Mouse (Mus musculus): ENCODE data around the gene Olfr1416.

Olfr1416 gene

DNA sequence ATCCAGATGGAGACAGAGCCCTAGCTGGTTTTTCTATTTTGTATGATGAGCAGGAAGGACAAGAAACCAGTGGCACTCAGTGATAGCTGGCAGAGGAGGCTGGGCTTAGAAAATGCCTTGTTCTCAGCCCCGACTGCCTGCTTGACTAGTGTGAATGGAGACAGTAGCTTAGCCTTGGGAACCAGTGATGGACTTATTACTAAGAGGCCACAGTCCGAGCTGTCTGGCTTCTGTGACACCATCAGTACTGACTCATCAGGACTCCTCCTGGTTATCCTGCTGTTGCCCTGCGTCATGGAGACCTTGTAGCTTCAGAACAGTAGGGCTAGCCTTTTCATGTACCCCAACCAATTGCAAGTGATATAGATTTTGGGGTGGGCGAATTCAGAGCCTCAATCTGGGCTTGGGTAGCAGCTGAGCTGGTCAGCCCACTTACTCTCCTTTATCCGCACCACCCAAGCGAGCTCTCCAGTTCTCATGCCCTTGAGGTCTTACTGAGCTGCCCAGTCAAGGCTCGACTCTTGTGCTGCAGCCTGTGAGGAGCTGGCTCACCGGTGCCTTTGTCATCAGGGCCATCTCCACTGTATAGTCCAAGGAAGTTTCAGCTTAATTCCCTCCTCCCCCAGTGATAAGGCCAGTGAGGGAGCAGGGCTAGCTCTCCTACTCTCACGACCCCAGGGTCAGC is 44.7 kb downstream of the Olfr1416 start:
- no peak for TF ChIP-seq GATA4 (IDR thresholded peaks at IDR 0.05; ENCODE audit: insufficient replicate concordance, low read length)

DNA sequence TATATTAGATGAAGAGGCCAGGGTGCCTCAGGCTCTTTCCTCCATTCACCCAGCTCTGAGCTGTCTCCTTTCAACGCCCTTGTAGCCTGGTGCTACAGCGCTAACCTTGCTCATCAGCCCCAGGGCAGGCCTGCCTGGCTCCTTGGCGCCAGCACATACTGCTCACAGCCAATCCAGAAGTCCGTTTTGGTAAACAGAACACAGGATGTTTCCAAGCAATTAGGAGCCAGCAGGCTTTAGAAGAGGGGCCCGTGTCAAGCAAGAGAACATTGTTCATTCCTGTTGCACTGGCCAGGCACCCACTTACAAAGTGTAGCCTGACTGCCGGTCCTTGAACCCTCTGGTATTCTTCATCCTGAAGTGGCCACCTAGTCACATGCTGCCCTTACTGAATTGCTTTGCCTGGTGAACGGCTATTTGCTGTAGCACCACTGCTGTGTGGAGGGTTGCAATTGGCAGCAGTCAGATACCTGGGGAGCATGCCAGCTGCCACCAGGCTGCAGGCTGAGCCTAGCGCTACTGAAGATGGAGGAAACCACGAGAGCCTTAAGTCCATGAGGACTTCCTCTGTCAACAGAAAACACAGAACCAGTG is 47.1 kb downstream of the Olfr1416 start:
- TF ChIP-seq GATA4 (IDR thresholded peaks at IDR 0.05; ENCODE audit: insufficient replicate concordance, low read length): no peak

DNA sequence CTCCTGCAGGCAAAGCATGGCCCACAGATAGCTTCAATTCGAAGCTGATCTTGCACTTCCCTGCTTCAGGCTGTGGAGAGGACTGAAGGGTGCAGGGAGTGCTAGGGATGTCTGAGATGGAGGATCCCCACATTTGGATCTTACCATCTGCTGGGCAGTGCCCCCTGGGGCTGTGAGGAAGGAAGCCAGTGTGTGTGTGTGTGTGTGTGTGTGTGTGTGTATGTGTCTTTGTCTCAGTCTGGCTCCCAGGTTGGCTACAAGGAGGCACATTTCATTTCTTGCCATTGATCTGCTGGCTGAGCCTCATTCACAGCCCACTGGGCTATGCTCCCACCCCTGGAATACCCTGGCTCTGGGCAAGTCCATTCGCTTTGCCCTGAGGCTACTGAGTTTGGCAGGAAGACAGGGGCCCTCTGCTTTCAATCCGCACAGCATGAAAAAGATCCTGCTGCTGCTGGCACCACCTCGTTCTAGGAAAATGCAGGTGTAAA is 48.0 kb downstream of the Olfr1416 start:
- TF ChIP-seq GATA4 (IDR thresholded peaks at IDR 0.05; ENCODE audit: insufficient replicate concordance, low read length): no peak

DNA sequence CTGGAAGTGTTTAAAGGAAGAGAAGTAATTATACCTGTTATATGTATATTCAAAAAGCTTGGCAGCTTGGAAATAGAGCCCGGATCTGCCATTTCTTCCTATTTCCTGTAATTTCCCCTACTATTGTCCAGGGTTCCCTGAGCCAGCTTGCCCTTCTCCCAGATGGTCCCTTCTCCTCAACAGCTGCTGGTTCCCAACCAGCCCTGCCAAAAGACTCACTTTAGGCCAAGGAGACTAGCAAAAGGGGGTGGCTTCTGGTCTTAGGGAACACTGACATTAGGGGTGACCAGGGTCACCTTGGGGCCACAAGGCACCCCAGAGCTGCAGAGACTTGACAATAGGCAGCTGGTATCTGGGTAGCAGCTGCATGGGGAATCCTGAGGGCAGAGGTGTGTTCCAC is 49.9 kb downstream of the Olfr1416 start:
- TF ChIP-seq GATA4 (IDR thresholded peaks at IDR 0.05; ENCODE audit: insufficient replicate concordance, low read length): no peak

DNA sequence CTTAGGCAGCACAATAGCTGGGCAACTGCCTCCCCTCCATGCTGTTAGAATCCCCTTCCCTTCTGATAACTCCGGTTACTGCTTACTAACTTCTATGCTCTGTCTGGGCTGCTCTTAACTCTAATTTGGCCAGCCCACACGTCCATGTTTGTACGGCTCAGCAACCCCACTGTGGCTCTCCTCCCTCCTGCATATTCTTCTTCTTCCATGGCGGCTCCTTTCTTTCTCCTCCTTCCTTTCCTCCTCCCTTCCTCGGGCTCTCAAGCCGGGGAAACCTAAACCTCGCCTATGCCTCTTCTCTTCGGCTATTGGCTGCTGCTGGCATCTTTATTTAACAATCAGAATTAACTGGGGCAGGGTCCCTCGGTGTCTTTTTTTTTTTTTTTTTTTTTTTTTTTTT is 52.1 kb downstream of the Olfr1416 start:
- no peak for TF ChIP-seq GATA4 (IDR thresholded peaks at IDR 0.05; ENCODE audit: insufficient replicate concordance, low read length)

DNA sequence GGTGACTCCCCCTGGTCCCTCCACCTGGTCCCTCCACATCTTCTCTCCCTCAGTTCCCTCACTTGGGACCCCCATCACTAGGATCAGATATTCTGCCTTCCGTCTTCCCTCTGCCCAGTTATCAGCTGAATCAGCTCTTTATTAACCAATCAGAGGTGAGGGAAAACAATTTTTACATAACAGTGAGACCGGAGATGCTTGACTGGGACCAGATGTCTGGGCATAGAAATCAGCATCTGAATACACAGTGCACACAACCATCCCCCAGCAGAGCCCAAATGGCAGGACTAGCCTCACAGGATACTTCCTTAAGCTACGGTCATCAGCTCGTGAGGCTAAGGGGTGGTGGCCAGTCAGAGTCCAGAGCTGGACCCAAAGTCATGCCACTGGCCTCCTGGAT is 52.8 kb downstream of the Olfr1416 start:
- no peak for TF ChIP-seq GATA4 (IDR thresholded peaks at IDR 0.05; ENCODE audit: insufficient replicate concordance, low read length)

DNA sequence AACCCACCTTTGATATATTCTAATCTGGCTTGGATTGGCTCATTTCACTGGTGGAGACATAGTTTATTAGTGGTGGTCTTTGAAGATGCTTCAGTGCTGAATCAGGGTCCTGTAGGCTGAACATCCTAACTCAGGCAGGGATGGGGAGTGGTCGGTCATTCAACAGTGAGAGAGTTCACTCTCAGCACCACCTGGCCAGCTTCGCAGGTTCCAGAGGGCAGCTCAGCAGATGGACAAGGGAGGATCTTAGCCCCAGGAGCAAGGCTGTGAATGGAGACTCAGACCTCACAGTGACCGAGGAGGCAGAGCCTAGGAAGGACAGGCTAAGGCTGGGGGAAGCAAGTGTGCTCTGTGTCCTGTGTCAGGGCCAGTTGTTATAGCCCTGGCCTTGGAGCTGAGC is 53.5 kb downstream of the Olfr1416 start:
- no peak for TF ChIP-seq GATA4 (IDR thresholded peaks at IDR 0.05; ENCODE audit: insufficient replicate concordance, low read length)

DNA sequence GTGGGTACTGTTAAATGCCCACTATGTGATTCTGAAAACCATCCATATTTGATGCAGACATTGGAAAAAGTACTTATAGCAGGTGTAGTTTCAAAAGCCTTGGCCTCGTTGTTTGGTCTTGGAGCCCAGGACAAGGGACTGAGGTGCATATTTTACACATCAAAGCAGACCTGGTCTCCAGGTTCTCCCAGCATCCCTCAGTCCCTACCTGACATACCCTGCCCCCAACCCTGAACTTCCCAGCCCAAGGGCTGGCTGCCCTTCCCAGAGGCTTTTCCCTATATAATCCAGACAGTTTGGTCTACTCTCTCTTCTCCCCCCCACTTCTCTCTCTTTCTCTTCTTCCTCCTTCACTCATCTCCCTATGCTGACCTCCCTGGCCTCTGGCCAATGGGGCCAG is 53.9 kb downstream of the Olfr1416 start:
- no peak for TF ChIP-seq GATA4 (IDR thresholded peaks at IDR 0.05; ENCODE audit: insufficient replicate concordance, low read length)
